Mouse (Mus musculus): ENCODE results near the gene Xxylt1.

Xxylt1 gene

DNA sequence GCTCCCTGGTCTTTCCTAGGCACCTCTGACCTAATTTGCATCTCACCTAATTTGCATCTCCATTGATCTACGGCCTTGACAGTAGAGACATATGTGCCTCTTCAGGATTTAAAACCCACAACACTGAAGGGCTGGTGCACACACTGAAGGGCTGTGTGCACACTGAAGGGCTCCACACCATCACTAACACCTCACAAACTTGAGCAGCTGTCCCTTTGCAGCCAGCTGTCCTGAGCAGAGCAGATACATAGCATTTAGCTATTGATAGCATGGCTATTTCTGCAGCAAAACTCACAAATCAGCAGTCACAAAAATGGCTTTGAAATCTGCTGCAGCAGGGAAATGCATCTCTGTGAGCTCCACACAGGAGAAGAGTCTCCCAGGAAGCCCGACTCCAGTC is 90.6 kb downstream of the Xxylt1 start:
- in situ Hi-C loops (cut with MboI, MseI) = no loop called here

DNA sequence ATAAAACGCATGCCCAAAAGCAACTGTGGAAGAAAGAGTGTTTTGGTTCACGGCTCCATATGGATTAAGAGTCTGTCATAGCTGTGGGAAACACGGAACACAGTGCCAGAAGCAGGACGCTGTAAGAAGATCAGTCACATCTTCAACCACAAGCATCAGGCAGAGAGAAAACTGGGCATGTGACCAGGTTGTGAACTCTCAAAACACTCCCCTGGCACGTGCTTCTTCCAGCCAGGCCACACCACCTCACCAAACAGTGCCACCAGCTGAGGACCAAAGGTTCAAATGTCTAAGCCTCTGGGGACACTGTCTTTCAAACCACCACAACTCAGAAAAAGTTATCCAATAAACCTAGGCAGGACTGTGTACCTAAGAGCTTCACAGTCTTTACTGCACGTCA is 93.0 kb downstream of the Xxylt1 start:
- in situ Hi-C loops (cut with MboI, MseI) = no loop called here

DNA sequence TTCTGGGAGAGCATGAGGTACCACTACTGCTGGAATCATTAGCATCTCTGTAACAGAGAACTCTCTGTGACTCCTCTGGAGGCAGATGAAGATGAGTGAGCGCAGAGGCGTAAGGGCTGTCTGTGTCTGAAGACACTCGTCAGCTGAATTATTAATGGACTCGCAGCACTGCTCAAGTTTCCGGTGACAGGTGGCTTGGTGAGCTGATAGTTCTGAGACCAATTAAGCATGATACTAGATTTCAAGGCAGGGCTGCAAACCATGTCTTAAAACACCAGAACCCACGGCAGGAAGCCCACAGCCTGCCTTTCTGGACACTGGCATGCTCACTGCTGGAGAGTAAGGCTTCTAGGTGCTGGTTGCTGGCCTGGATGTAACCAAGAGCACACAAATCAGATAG is 93.5 kb downstream of the Xxylt1 start:
- in situ Hi-C loops (cut with MboI, MseI) = no loop called here

DNA sequence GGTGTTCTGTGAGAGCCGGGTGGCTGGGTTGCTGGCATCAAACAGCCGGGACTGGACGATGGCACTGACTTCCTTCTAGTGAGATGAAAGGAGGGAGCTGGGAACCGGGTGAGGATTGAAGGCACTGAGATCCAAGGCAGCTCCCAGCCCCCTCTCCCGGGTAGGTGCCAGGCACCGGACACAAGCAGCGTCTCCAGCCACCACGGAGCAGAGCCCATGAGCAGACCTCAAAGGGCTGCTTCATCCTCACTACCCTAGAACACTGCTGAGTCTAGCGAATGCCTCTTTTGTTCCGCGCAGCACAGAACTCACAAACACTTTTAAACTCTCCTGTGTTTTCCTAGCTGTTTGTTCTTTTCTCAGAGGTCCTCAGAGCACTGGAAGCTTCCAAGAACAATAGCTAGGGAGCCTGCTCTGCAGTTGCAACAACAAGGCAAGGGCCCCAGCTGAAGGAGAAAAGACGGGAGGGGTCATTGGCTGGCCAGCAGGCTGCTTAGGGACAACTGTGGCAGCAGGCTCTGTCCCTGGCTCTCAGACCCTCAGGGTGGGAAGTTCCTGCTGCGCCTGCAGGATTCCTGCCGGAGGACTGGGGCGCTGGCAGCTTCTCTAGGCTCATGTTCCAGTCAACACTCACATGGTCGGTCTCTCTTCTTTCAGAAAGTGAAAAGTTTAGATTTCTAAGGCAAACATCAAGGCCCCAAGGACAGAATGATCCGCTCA is 96.2 kb downstream of the Xxylt1 start:
- in situ Hi-C loops (cut with MboI, MseI) = no loop called here

DNA sequence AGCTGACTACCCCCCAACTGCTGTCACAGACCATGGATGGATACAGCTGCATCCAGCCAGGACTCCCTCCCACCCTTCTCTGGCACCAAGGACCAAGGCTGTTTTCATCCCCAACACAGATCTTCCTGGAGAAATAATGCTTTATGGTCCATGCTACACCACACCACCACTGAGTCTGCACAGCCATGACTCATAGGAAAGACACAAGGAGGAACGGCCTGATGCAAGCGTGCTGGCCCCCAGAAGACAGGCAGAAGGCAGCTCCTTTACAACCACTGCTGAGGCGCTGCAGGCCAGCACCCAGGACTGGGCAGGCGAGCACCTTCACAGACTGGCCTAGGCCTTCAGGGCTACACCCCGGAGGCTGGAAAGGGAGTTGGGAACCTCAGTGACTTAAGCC is 97.1 kb downstream of the Xxylt1 start:
- in situ Hi-C loops (cut with MboI, MseI) = no loop called here

DNA sequence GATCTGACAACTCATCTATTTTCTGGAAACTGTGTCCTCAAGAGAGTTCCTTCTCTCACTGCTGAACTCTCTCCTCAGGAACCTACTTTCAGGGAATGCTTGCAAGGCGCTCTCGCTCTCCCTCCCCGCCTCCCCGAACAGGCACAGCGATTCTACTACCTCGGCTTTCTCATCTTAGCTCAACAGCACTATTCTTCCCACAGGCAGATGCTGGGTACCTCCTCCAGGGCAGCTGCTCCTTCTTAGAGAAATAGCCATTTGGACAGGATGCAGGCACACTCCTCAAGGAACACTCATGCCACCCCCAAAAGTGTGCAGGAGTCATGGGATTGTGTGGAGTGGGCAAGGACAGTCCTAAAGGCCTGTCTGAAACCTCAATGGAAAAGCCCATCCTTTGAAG is 97.5 kb downstream of the Xxylt1 start:
- in situ Hi-C loops (cut with MboI, MseI) = no loop called here

DNA sequence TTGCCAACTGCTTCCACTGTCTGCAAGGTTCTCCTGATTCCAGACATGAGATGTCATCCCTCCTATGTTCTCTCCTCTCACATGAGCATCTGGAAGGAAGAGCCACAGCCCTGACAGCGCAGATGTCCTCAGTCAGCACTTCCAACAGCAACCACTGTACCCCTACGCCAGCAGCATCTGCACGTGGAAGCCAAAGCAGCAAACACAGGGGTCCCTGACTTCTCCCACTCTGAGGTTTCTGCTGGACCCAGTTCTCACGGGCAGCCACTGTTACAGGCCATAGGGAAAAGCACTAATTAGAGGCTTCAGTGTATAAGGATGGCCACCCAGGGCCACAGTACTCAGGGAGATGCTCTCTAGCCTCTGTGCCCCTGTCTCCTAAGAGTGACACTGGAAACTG is 98.0 kb downstream of the Xxylt1 start:
- in situ Hi-C loops (cut with MboI, MseI) = no loop called here

DNA sequence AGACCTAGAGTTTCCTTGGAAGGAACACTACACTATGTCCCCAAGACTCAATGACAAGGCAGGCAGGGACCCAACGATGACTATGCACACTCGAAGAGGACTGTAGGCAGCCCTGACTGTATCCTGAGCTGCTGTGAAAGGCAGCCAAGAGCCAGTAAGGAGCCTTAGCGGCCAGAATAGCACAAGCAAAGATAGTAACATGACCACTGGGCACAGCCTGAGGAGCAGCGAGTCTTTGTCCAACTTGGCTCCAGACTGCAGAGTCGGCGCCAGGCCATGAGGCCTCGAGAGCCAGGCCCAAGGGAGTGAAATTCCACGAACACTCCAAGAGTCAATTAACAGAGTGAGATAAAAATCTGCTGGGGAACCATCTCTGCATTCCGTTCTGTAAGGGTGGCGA is 99.9 kb downstream of the Xxylt1 start:
- in situ Hi-C loops (cut with MboI, MseI) = no loop called here

DNA sequence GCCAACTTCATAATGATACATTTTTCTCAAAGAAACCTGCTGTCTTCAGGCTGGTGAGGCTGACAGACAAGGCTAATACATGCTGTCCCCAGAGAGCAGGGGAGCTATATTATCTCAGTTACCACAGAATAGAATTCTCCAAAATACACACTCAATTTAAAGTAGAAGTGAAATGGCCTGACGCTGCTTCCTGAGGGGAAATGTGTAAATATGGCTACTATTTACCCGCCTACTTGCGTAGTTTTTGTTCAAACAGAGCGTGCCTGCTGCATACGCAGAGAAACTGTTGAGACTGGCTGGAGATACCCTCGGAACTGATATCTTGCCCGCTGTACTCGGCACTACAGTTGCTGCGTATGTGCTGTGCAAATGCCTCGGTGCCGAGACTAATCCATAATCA is 101.3 kb downstream of the Xxylt1 start:
- in situ Hi-C loops (cut with MboI, MseI) = no loop called here

DNA sequence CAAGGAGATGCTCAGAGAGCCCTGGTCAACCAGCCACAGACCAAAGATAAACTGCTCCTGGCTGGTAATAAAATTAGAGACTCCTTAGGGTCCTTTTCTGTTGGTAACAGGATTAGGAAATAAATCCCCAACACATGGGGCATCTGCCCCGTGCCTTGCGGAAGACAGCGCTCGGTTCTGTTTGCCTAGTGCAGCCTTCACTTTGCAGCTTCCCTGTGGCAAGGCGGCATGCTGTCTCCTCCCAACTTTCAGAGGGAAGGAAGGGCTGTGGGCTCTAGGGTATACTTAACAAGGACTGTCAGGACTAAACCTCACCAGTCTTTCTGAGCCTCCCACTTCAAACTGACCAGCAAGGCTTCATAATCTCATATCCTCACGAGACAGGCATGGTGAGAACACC is 103.5 kb downstream of the Xxylt1 start:
- in situ Hi-C loops (cut with MboI, MseI) = no loop called here

DNA sequence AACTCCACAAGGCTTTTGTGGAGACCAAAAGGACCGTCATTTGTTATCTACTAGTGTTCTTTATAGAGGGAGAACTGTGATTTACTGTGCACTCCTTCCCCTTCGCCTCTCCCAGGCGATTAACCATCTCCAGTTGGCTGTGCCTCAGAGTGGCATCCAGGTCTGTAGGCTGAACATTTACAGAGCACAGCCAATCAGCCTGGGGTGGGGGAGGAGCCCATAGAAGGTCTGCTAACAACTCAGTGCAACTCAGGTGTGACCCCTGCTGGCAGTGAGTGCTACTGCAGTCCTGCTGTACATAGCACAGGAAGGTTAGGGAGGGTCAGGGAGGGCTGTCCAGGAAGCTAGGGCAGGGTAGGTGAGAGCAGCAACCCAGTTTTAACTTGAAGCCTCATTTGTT is 104.0 kb downstream of the Xxylt1 start:
- in situ Hi-C loops (cut with MboI, MseI) = no loop called here

DNA sequence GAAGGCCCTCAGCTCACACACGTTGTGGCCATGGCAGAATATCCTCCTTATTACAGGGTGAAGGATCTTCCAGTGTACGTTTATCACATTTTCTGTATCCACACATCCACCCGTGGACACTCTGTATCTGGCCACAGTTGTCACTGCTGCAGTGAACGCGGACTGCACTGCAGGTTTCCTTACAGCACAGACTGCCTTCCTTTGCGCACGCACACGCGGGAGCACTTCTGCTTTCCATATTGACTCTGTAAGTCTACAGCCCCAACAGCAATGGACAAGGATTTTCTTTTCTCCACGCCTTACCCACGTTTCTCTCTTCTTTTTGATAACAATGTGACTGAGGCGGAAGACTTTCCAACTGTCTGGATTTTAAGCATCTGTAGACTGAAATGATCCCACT is 106.7 kb downstream of the Xxylt1 start:
- in situ Hi-C loops (cut with MboI, MseI) = loop anchor here (5.0 kb wide), 1 partner anchor 367 kb away; no protein-coding TSS in a partner anchor

DNA sequence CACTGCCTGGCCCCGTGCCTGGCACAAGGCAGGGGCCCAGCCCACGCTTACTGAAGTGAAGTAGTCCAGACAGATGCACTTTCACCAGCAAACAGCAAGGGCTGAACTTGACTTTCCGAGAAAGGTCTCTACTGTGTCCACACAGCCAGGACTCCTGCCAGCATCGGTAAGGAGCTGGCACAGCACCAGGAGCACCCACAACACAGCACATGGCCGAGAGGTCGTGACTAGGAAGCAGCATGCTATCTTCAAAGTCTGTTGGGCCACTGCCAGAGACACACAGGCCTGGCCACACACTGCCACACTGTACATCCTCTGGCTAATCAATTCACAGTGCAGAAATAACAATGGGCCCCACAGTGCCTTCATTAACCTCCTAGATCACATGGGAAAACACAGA is 107.8 kb downstream of the Xxylt1 start:
- in situ Hi-C loops (cut with MboI, MseI) = loop anchor here (5.0 kb wide), 1 partner anchor 366 kb away; no protein-coding TSS in a partner anchor

DNA sequence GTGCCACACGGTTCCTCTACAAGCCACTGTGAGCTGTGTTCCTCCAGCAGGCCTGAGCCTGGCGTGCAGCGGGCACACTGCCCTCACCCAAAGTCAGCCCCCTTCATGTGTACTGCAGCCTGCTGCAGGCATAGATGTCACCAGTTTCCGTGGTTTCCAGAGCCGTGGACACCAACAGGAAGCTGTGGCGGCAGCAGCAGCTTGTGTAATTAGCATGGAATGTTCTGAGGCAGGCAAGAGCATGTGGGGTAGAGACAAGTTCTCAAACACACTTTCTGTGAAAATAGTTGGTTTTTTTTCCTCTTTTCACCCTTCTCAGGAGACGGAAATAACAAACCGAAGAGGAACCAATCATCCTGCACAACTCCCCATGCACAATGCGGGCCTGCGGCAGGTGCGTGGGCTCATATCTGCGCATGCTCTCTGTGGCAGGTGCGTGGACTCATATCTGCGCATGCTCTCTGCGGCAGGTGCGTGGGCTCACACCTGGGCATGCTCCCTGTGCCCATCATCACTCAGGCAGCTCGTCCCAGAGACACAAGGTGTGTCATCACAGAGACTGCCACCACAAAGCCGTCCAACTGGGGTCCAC is 109.2 kb downstream of the Xxylt1 start:
- in situ Hi-C loops (cut with MboI, MseI) = loop anchor here (5.0 kb wide), 1 partner anchor 365 kb away; no protein-coding TSS in a partner anchor

DNA sequence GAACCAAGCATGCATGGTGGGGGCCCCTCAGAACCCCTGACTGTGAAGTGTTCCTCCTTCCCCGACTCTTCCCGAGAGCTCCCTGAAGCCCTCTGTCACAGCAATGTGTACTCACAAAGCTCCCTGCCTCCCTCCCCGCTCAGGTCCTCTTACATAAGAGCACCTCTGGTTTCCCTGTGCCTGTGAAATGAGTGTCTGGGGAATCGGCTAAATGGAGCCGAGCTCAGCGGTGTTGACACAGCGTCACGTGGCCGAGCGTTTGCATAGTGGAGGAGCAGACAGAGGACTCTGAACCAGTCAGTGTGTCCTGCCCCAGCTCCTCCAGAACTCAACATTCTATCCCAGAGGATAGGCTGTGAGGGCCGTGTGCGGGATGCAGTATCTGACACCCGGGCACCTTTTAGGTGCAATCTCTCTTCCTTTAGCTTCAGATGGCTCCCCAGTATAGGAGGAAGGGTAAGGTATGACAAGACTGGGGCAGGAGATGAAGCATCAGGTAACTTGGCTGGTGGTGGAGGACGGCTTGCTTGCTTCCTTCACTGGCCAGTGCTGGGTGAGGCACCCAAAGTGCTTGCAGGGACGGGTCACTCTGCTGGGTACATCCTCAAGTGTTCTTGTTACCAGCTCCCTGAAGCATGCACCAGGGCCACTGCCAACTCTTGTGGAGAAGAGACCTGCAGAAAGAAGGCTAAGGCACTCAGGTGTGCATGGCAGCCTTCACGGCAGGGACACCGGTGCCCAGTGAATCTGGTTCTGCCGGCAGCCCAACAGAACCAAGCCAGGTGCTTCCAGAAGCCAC is 111.8 kb downstream of the Xxylt1 start:
- in situ Hi-C loops (cut with MboI, MseI) = loop anchor here (5.0 kb wide), 1 partner anchor 362 kb away; no protein-coding TSS in a partner anchor

DNA sequence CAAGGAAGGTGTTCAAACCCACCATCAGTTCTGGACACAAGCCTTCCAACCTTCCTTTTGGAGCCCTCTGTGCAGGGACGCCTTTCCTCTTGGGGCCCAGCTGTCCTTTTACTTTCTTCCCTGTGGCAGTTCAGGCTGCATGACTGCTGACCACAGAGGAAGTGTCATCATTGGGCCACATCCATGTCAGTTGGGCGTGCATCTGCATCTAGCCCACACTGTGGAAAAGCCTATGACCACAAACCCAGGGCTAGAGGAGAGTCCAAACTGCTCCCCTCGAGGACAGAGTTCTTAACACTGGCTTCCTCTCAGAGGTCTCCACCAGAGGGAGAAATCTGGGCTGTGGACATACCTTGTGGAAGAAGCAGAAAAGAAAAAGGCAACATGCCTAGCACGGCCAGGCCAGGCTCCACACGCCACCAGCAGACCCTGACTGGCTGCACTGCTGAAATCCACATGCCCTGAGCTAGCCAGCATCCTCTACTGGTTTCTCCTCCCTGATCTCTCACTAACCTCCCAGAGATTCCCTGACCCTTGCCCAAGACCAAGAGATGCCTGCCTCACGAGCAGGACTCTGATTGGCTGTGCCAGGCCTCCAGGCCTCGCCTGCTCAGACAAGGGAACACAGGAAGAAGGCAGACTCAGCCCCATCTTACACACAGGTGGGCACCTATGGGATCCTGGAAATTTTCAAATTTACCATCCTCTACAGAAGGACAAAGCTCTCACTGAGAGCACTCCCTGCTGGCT is 112.7 kb downstream of the Xxylt1 start:
- in situ Hi-C loops (cut with MboI, MseI) = no loop called here

DNA sequence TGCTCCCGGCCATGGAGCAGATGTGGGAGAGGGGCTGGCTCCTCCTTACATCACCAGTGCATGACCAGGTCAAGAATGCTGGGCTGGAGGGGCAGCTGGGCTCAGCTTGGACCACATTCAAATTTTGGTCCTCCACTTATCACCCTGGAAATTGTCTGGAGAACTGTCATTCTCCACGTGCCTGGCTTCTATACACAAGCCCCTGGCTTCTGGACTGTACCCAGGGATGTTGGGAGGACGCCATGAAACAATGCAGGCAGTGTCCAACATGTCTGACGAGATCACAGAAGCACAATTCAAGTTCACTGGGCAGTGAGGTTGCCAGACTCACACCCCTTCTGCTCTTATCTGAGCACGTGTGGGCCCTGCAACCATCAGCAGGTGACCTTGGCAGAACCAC is 114.5 kb downstream of the Xxylt1 start:
- in situ Hi-C loops (cut with MboI, MseI) = no loop called here

DNA sequence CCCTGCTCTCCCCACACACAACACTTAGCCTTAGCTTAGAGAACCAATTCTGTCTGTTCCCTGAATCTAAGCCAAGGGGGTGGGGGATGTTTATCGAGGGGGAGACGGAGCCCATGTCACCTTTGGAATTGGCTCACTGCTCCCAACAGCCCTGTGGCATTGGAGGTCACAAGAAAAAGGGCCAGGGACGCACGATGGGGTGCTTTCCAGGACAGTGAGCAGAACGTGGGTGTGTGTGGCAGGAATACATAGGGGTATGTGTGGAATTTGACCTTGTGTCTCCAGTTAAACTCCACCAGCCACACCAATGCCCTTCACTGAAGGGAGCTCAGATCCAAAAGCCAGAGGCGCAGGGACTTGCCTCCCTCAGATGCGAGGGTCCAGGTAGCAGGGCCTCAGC is 116.3 kb downstream of the Xxylt1 start:
- in situ Hi-C loops (cut with MboI, MseI) = no loop called here

DNA sequence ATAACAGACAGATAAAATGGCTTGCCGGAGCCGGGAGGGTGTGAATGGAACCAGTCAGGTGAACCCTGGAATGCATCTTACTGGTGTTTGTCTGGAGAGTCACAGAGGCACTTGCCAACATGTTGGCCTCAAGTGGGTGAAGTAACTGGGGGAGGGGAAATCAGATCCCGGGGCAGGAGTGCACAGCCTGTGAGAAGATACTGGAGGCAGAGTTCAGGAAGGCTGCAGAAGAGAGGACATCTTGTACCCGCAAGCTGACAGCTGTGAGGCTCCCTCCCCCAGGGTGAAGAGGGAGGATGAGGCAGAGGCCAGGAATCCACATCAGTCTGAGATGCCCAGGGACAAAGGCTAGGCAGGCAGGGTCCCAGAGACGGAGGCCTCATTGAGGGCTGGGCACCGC is 116.8 kb downstream of the Xxylt1 start:
- in situ Hi-C loops (cut with MboI, MseI) = no loop called here

DNA sequence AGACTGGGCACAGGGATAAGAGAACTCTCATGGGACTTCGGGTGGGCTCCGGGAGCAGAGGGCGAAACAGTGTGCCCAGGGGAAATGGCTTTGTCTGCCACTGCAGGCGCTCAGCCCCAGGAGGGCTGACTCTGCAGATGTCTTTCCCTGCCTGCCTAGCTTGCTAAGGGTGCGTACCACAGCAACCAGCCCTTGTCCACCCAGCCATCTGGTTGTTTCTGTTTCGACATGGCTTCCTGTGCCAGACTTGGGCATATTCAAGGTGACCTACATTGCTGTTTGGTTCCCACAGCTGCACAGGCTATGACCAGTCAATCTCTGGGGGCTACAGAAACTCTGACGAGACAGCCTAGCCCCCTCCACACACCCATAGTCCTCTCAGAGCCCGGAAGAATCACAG is 118.7 kb downstream of the Xxylt1 start:
- in situ Hi-C loops (cut with MboI, MseI) = no loop called here

DNA sequence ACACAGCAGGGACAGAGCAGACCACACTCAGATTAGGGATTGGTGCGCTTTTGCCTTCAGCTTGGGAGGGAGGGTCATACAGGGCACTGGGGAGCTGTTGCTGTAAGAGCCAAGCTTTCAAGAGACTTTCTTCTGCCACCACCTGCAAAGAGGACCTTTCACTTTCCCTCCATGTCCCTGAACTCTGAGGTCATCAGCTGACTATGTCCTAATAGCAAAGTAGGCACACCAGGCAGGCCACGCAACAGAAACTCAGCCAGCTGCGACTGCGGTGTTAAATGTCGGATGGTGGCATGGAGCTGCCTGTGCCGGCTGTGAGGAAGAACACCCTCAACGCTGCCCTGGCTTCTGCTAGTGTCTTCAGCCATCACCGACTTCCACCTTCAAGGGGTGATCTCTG is 120.1 kb downstream of the Xxylt1 start:
- in situ Hi-C loops (cut with MboI, MseI) = no loop called here

DNA sequence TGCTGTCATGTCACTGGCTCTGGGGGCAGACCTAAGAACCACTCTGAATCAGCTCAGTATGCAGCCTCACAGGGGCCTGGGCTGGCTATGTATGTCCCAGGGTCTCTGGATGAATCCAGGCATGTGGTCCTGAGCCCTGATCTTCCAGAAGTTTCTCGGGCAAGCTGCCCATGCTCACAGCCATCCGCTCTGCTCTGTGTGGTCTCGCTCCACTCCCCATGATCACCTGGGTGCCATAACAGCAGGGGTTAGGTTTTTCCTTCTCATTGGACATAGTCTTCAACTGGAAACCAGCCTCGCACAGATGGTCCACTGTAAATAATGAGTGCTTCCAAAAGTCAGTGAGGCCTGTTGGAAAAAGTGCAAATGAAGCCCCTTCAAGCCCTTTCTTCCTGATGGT is 121.0 kb downstream of the Xxylt1 start:
- in situ Hi-C loops (cut with MboI, MseI) = no loop called here
